Mouse (Mus musculus): Measurements from ENCODE around the gene Card19. TPM values are rescaled to one million over a fixed set of nuclear protein-coding genes. Genes with fewer than 3 reads are reported as not detected.

The Card19 gene
- polyA plus RNA-seq, 1 experiment, result 108 TPM

- DNase-seq, result no peak
- TF ChIP-seq CTCF (conservative IDR thresholded peaks at IDR 0.05; ENCODE audit: insufficient read depth, insufficient read length, low read depth, low read length) (no peak), POLR2A (IDR thresholded peaks at IDR 0.05; ENCODE audit: low read depth, low read length) (no peak)
- no peak overlapping the region for H3K27ac ChIP-seq (ENCODE audit: insufficient read depth, low read depth, low read length)
- no peaks in the 10 kb centered on the region for H3K36me3 ChIP-seq (ENCODE audit: control insufficient read depth, insufficient read depth, low read length)
- no peak overlapping the region for H3K4me3 ChIP-seq (ENCODE audit: insufficient read depth, low read depth, low read length)
- H3K27me3 ChIP-seq (replicated peaks; ENCODE audit: control insufficient read depth, insufficient read depth, low read length), result no peaks in the 10 kb centered on the region
- H3K4me1 ChIP-seq (ENCODE audit: control insufficient read depth, insufficient read depth, low read length), result no peaks in the 10 kb centered on the region
- 69% methylated on average over 2 of the region's 2 CpGs for WGBS
Observed at GRCm38 (mm10) chr13:49161236-49161635, 54.6 kb downstream of the Card19 start.

- DNase-seq, result peak; percentile 59
- WGBS, result 50% methylated on average over 10 of the region's 10 CpGs
- no peaks in the 10 kb centered on the region for H3K27me3 ChIP-seq (replicated peaks; ENCODE audit: control insufficient read depth, insufficient read depth, low read length)
- no peak for TF ChIP-seq CTCF (conservative IDR thresholded peaks at IDR 0.05; ENCODE audit: insufficient read depth, insufficient read length, low read depth, low read length)
- TF ChIP-seq POLR2A (IDR thresholded peaks at IDR 0.05; ENCODE audit: low read depth, low read length), result no peak
- H3K4me3 ChIP-seq (ENCODE audit: insufficient read depth, low read depth, low read length), result no peak overlapping the region
- H3K27ac ChIP-seq (ENCODE audit: insufficient read depth, low read depth, low read length), result no peak overlapping the region
- H3K4me1 ChIP-seq (ENCODE audit: control insufficient read depth, insufficient read depth, low read length), result no peaks in the 10 kb centered on the region; the same call in 1 of the 2 replicates
- no peaks in the 10 kb centered on the region for H3K36me3 ChIP-seq (ENCODE audit: control insufficient read depth, insufficient read depth, low read length)
Observed at GRCm38 (mm10) chr13:49158040-49158713, 57.7 kb downstream of the Card19 start.

- Histone ChIP-seq H3K27ac (ENCODE audit: insufficient read depth, low read depth, low read length) (no peak overlapping the region), H3K4me1 (ENCODE audit: control insufficient read depth, insufficient read depth, low read length) (no peaks in the 10 kb centered on the region; the same call in 1 of the 2 replicates), H3K27me3 (replicated peaks; ENCODE audit: control insufficient read depth, insufficient read depth, low read length) (no peaks in the 10 kb centered on the region), H3K36me3 (ENCODE audit: control insufficient read depth, insufficient read depth, low read length) (no peaks in the 10 kb centered on the region), H3K4me3 (ENCODE audit: insufficient read depth, low read depth, low read length) (no peak overlapping the region)
- TF ChIP-seq POLR2A (IDR thresholded peaks at IDR 0.05; ENCODE audit: low read depth, low read length), result no peak
- TF ChIP-seq CTCF (conservative IDR thresholded peaks at IDR 0.05; ENCODE audit: insufficient read depth, insufficient read length, low read depth, low read length), result peak; percentile 26; the same call in 1 of the 2 replicates
- WGBS, result 80% methylated on average over 4 of the region's 4 CpGs
- no peak for DNase-seq
Observed at GRCm38 (mm10) chr13:49156645-49157044, 59.2 kb downstream of the Card19 start.

DNA sequence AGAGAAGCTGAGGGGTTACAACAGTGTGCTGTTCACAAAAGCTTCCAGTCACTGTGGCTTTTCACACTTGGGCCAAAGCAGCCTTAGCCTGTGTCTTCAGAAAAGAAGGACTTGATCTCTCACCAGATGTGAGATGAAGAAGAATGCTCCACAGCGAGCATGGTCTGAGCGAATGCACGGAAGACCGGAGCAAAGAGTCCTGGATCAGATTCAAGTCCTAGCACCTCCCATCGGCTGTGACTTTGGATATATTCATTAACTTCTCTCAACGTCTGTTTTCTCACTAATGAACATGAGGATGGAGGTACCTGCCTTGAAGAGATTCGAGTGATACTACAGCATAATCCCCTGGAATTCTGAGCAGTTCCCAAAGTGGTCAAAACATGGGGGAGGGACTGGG is 61.2 kb downstream of the Card19 start:
- Histone ChIP-seq H3K27ac (ENCODE audit: insufficient read depth, low read depth, low read length) (no peak overlapping the region), H3K36me3 (ENCODE audit: control insufficient read depth, insufficient read depth, low read length) (no peaks in the 10 kb centered on the region), H3K4me1 (ENCODE audit: control insufficient read depth, insufficient read depth, low read length) (no peaks in the 10 kb centered on the region; the same call in 1 of the 2 replicates), H3K27me3 (replicated peaks; ENCODE audit: control insufficient read depth, insufficient read depth, low read length) (no peaks in the 10 kb centered on the region), H3K4me3 (ENCODE audit: insufficient read depth, low read depth, low read length) (no peak overlapping the region)
- WGBS, result 16% methylated on average over 7 of the region's 7 CpGs
- TF ChIP-seq POLR2A (IDR thresholded peaks at IDR 0.05; ENCODE audit: low read depth, low read length) (no peak), CTCF (conservative IDR thresholded peaks at IDR 0.05; ENCODE audit: insufficient read depth, insufficient read length, low read depth, low read length) (no peak)
- peak; percentile 63 for DNase-seq

- 38% methylated on average over 10 of the region's 10 CpGs for WGBS
- TF ChIP-seq POLR2A (IDR thresholded peaks at IDR 0.05; ENCODE audit: low read depth, low read length) (no peak), CTCF (conservative IDR thresholded peaks at IDR 0.05; ENCODE audit: insufficient read depth, insufficient read length, low read depth, low read length) (no peak)
Observed at GRCm38 (mm10) chr13:49154028-49154427, 61.8 kb downstream of the Card19 start.

More at GRCm38 (mm10) chr13:49154028-49154427, 61.8 kb downstream of the Card19 start:
- no peaks in the 10 kb centered on the region; the same call in 1 of the 2 replicates for H3K4me1 ChIP-seq (ENCODE audit: control insufficient read depth, insufficient read depth, low read length)
- no peak overlapping the region for H3K27ac ChIP-seq (ENCODE audit: insufficient read depth, low read depth, low read length)
- no peak overlapping the region for H3K4me3 ChIP-seq (ENCODE audit: insufficient read depth, low read depth, low read length)
- H3K36me3 ChIP-seq (ENCODE audit: control insufficient read depth, insufficient read depth, low read length), result no peaks in the 10 kb centered on the region
- no peaks in the 10 kb centered on the region for H3K27me3 ChIP-seq (replicated peaks; ENCODE audit: control insufficient read depth, insufficient read depth, low read length)
- DNase-seq, result peak; percentile 50

Other genes with a start within 250 kb of the Card19 start
- gene Fam120a, start 248.0 kb downstream of the Card19 start, polyA plus RNA-seq (2012; rRNA removed), result 67.8 and 70.6 TPM in 2 replicates
- 2.3 and 2.7 TPM in 2 replicates for gene Wnk2, start 68.0 kb downstream of the Card19 start, polyA plus RNA-seq (2012; rRNA removed)
- gene Ninj1, start 28.6 kb downstream of the Card19 start, polyA plus RNA-seq (2012; rRNA removed), result 735 and 1,000 TPM in 2 replicates
- 50.1 and 62.3 TPM in 2 replicates for gene Susd3, start 32.7 kb upstream of the Card19 start, polyA plus RNA-seq (2012; rRNA removed)
- 6.2 and 6.3 TPM in 2 replicates for gene Fgd3, start 104.3 kb upstream of the Card19 start, polyA plus RNA-seq (2012; rRNA removed)
- 17.0 and 17.6 TPM in 2 replicates for gene Bicd2, start 125.5 kb upstream of the Card19 start, polyA plus RNA-seq (2012; rRNA removed)
- 6.5 and 7.1 TPM in 2 replicates for gene Ippk, start 205.2 kb upstream of the Card19 start, polyA plus RNA-seq (2012; rRNA removed)

All from kidney, adult 2 months (tissue).